Mouse (Mus musculus) cerebellum, adult 9-10 months (tissue): ENCODE measurements around the gene Akr1b3.

ENCODE experiments used
- DNase-seq: peaks from one replicate; pipeline ENCODE4 v3.0.0; 2022

The Akr1b3 gene

DNA sequence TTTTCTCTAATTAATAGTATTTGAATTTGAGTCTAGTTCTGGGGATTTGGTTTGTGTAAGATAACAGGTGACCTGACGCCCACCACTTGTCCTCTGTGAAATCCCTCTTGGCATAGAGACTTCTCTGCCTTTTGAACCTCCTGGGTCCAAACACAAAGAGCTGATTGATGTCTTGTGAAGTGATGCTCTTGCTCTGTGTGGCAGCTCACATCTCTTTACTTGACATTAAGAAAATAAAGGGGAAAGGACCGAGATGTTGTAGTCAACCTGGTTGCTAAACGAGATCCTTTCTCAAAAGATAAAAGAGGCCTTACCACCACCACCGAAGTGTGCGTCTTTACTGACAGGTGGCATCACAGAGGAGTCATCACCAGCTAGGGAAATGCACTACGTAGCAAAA lies 1.4 kb upstream of the Akr1b3 start:
- no peak for DNase-seq

DNA sequence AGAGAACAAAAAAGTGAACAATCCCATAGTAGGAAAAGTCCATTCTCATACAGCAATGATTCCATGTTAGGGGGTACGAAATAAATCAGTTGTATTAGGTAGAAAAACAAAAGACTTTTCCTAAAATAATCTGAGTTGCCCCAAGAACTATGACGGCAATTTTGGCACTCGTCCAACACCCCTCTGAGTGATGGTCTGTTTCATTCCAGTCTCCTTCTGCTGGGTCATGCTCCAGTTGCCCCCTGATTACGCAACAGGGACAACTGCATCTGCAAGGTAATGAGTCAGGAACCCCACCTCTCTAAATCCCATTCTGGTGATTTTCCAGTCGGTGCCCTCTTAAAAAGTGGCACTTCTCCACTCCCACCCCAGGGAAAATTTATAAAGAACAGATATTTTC lies 894 bp upstream of the Akr1b3 start:
- peak; percentile 24 for DNase-seq

DNA sequence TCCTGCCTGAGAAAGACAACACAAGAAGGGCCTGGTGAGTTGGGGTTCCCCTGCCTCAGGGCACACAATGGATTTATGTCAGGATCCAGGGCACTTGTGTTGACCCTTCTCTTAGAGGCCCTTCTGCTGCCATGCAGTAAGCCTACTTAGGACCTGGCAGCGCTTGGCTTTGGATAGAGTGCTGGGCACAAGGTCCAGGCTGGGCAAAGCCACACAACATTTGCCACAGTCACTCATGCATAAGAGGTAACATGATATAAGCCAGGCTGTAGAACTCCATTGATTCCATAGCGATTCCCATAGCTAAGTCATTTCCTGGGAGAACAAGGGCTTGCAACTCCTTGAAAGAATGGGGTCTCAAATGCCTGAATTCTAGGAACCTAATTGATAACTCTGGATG lies 3.4 kb downstream of the Akr1b3 start:
- no peak for DNase-seq

DNA sequence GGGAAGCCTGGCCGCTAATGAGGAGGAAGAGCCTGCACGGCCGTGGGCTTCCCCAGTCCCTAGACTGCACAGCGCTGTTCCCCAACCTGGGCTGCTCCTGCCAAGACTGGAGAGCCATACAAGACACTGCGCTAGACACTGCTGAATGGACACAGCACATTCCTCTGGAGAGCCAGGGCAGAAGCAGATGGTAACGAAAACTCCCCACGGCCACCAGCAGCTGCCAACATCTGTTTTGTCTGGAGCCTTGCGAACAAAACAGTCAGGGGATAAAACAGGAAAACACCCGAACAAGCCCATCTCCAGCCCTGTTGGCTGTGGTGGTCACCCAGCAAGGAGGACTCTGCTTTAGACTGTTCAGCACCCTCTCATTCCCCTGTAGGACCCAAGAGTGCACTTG lies 3.9 kb downstream of the Akr1b3 start:
- no peak for DNase-seq

DNA sequence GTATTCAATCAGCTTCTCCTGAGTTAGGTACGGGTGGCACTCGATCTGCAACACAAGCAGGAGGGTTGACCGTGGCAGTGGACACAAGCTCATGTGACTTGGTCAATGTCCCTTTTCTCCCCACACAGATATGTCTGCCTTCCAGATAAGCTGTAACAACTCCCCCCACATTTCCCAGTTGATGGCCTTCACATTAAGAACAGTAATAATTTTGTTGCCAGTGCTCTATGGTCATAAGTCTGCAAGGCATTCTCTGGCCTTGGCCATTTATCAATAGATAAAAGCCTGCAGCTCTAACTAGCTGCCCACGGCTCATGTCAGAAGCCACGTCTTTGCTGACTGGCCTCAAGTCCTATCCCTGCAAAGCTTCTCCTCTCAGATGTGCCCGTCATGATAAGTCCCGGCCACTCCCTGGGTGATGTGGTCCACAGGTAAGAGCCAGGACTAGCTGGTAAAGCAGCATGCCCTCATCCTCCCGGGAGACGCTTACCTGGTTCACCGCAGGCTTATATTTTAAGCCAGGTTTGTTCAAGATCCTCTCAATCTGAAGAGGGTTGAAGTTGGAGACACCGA lies 7.2 kb downstream of the Akr1b3 start:
- no peak for DNase-seq

DNA sequence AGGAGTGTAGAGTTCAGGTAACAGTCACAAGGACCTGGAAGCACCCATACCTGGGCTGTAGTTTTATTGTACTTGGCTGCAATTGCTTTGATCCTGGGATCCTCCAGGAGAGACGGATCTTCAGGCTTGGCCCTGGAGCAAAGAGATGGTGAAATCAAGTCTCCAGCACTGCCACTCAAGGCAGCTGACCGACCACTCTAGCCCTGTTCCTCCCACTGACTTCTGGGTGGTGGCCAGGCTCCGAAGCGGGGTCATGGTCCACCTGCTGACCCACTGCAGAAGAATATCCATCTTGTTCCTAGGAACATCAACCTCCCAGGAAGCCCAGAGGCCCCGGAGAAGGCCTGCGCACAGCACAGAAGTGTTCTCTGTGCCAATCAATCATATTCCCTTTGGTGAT lies 7.8 kb downstream of the Akr1b3 start:
- no peak for DNase-seq

DNA sequence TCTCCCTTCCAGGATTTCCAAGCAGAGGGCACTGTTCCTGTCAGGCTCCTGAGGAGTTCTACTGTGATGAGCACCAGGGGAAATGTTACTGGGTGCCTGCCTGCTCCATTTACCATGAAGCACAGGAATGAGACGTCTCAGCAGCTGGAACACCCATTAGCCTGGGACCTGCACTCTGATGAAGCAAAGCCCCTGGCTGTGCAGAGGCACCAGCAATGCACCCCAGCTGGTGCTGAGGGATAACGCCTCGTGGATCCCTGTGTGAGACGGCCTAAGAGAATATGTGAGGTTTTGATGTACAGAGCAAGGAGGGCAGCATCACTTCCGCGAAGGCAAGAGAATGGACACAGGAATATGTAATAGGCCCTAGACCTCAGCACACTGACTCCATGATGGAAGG lies 10.5 kb downstream of the Akr1b3 start:
- DNase-seq = no peak

DNA sequence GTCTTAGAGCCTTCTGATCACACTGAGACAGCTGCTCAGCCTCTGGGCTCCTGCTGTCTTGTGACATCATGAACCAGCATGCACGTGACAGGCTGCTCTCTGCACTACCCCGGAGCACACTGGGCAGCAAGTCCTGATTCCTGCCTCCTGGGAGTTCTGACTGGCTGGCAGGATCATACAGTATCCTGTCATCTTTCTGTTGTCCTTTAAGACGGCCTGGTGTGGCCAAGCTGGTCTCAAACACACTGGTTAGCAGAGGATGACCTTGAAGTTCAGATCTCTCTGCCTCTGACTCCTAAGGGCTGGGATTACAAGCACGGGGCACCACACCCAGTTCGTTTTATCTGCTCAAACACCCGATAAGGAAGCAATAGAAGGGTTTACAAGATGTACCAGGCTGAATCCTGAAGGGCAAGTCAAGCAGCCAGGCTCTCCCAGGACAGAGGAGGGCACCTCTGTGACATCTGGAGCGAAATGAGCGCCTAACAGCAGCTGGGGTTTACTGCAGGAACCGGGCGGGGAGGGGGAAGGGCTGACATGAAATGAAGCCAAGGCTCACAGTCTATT lies 12.5 kb downstream of the Akr1b3 start:
- DNase-seq = no peak

DNA sequence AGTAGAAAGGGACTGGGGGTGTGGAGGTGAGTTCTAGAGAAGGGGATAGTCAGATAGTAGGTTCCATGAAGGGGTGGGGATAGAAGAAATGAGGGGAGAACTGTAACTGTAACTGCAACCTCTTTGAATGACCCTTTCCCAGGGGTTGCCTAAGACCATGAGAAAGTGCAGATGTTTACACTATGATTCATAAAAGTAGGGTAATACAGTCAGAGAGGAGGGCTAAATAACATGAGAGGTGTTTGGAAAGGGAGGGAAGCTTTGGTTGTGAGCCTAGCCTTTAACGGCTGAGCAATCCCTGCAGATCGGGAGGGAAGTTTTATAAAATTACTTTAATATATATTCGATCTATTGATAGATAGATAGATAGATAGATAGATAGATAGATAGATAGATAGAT lies 20.2 kb downstream of the Akr1b3 start:
- DNase-seq = no peak

DNA sequence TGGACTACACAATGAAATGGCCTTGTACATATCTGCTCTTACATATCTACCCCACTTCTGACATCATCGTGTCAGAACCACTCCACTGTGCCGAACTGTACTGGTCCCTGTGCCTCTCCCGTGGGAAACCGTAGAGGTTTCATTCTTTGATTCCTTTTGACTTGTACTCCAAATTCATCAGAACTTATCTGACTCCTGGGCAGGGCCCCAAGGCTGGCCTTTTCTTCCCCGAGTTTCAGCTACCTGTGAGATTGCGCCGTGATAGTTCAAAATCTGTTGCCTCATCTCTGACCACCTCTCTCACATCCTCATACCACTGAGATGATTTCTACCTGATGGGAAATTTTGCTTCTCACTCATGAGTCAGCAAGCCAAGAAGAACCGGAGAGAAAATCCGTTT lies 21.8 kb downstream of the Akr1b3 start:
- DNase-seq = no peak

DNA sequence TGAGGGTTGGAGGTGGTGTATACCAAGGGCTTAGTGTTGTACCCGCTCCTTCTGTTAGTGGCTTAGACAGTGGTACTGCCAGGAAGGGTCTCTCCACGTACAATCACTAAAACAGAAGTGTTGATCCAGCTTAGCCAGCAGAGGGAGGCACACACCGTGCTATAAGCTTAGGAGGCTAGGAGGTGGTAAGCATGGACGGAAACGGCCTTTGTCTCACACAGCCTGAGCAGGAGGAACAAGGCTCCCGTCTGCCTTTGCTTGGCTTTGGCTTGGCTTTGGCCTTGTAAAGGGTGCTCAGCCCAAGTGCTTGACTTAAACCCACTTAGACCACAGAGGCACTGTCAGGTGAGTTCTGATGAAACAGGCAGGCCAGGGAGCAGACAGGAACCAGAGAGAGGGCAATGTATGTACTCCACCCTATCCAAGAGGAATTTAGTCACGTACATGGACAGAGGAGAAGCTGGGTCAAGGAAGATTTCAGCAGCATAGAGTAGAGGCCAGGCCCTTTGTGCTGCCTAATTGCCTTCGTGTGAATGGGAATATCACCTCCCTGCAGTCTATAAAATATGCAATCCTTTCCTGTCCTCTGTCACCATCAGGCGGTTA lies 24.3 kb downstream of the Akr1b3 start:
- peak; percentile 8 for DNase-seq

DNA sequence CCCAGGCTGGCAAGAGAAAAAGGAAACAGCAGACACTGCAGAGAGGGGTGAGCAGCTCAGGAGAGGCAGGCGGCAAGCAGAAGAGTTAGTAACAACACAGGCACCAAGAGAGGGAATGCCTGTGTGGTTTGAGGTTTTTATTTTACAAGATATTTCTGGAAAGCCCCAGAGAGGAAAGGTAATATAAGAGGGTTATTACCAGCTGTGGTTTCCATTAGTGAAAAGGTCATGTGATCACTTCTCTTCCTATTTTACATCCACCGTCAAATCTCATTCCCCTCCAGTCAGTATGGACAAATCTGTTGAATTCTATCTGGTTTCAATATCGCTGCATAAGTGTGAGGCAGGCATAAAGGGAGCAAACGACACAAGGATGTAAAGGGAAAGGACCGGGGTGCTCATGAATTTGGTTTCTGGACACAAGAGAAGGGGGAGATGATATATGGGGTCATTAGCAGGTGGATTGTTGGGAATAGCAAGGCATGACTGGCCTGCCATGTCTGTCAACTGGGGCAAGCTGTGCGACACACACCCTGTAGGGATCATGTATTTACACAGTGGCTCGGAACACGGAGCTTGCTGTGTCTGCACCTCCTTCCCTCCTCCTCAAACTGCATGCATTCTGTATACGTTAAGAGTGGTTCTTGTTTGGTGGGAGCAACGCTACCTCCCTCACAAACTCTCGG lies 24.9 kb downstream of the Akr1b3 start:
- DNase-seq = no peak

DNA sequence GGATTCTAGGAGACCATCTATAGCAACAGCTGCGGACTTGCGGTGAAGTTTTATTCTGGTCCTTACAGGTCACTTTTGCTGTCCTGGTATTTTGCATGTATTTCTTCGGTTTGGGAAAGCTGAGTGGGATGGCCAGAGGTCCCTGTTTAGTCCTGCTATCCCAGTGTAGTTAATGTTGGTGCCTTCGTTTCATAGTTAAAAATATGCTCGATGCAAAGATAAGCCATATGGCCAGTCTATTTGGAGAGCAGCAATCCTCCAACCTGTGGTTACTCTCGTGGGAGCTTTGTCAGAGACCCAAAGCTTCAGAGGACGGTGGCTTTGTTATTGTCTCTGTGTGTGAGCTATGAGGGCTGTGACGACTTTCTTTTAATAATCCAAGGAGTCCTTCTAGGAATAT lies 26.6 kb downstream of the Akr1b3 start:
- no peak for DNase-seq

DNA sequence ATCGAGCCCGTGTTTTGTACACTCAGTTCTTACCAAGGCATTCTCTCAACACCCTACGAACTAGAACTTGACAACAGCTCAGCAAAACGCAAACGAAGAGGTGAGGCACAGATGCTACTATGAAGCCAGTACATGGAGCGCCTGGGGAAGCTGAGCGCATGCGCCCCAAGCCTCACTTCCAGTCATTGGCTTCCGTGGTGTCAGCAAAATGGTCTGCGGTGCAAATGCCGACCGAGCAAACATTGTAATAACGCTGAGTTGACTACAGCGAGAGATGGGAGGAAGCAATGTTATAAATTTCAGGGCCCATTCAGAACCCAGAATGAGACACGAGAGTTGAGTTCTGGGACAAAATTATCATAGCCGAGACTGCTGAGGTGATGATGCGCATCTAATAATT lies 27.2 kb downstream of the Akr1b3 start:
- DNase-seq = no peak

DNA sequence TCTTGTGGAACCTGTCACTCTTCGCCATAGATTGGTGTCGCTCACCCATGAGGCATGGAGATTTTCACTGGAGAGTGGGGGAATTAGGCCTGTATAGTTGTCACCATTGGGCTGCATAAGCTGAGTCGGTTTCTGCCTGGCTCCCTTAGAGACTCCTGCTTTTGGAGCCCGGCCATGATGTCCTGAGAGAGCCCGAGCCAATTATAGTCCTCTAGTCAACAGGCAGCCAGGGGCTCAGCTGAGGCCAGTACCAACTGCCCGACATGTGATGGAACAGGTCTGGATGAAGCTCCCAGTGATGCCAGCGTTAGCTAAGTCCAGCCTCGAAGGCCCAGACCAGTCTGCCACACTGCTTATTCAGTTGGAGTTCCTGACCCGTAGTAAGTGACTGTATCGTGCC lies 29.2 kb downstream of the Akr1b3 start:
- DNase-seq = no peak

DNA sequence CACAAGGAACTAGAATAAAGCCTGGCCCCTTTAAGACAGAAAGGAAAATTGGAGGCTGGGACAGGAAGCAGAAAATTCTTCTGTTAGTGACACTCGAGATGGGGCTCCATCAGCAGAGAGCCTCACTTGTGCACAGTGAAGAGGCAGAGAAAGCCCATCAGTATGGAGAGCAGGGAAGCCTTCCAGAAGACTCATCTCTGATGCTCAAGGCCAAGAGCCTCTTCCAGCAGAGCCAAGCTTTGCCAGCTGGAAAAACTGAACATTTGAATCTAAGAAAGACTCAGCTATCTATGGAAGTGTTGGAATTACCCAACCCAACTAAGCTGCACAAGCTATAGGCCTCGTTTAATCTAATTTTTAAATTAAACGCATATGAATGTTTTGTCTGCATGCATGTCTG lies 30.4 kb downstream of the Akr1b3 start:
- DNase-seq = no peak

DNA sequence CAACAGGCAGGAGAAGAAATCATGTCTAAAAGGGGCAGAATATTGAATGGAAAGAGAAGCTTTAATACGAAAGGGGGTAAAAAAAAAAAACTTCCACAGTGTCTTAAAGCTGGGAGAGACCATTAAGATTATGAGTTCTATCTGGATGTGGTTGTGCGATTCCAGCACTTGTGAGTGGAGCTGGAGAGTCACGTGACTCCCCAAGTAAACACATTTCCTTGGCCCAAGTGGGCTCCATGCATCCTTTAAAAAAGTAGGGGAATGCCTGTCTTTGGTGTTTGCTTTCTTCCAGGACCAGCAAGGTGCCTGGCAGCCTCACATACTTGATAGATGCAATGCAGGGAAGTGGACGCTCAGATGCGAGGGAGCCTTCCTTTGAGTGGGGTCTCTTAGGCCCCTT lies 38.9 kb downstream of the Akr1b3 start:
- no peak for DNase-seq

DNA sequence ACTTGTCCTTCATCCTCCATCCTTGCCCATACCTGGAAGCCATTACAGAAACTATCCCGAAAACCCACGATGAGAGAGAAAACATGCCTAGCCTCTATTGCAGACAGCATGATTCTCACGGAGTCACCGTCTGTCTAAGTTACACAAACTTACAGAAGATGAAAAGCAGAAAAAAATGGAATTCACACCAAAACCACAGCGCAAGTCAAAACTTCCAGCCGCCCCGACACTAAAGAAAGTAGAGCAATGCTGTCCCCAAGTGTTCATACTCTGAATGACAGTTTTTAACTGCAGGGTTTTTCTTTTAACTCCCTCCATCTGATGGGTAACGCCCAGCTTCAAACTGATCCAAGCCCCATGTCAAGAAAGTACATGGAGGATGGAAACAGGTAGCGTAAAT lies 39.6 kb downstream of the Akr1b3 start:
- DNase-seq = peak; percentile 56

DNA sequence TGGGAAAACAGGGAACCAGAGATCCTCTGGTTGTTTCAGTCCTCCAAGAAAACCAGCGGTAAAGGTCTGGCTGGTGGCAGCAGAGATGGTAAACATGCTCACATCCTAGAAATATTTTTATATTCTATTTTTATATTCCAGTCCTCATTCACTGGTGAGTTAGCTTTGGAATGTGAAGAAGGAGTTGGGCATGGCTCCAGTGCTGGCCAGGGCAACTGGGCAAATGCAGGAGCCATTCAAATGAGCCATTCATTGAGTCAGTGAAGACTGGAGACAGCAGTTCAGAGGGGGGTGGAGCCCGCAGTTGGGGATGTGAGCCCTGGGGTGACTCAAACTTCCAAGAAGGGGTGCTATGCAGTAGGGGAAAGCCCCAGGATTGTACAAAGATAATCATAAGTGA lies 42.9 kb downstream of the Akr1b3 start:
- DNase-seq = peak; percentile 18

DNA sequence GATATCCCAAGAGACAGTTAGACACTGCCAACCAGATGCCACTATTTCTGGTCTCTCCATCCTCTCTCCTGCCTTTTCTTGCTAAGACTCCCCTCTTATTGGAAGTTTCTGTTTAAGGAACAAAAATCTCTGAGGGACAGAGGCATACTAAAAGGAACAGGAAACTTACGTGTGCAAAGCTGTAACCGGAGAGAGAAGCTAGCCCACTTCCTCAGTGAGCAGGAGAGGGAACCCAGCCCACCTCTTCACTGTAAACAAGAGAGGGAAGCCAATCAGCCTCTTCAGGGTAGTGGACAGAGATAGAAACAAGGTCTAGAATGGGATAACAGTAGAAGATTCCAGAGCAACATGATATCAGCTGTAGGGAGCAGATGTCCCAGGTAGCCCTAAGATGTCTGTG lies 44.2 kb downstream of the Akr1b3 start:
- DNase-seq = no peak

DNA sequence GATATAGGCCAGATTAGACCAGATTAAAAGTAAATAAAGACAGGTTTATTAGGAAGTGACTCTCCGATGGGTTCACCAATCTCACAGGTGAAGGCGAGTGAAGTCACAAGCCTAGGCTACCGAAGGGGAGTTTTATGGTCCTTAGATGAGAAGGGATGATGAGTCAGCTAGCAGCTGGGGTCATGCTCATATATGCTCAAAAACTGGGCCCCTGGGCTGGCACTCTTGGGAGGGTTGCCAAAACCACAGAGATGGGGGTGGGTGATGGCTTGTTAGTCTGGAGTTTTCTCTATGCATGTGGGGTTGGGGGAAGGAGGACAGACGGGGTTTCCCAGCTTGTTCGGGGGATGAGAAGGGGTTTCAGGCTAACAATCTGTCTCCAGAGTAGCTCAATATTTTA lies 44.8 kb downstream of the Akr1b3 start:
- no peak for DNase-seq

DNA sequence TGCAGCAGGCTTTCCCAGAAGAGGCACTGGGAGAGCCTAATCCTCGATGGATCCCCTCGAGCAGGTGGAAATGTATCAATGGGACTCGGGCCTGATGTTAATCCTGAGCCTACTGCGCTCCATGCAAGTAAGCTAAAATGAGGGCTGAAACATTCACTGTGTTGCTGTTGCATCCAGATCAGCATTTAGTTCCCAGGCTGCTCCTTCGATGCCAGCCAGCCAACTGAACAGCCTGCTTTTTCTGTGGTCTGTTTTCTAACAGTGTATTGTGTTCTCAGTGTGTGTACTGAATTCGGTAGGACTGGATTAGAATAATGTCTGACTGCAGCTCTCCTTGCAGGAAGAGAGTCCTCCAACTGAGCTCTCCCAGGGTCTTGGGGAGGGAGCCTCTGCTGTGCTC lies 46.6 kb downstream of the Akr1b3 start:
- DNase-seq = no peak

DNA sequence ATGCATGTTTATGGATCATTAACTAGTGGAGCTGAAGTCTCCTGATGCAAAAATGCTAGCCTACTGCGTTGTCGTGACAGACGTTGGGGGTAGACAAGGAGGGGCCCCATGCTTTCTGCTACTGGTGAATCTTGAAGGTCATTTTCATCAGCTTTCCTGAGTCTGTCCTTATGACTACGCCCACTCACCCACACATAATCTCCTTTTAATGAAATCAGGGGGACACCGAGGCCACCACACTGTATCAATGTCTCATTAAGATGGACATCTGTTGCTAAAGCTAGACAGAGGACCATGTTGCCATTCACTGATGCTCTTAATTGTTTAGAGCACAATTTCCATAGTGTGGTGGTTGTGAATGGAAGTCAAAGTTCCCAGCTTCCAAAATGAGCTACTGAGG lies 58.7 kb downstream of the Akr1b3 start:
- DNase-seq = no peak
